Mouse (Mus musculus) T-helper 1 cell (primary cell): ENCODE measurements around the gene Slc45a3.

Experiments
- in situ Hi-C: fragments of 300-600 bp; cut with MboI, MseI; formaldehyde crosslinking; loops from one replicate; pipeline ENCODE4 v1.15.1; 2025; ENCODE audit warnings: high pct_unique_total_duplicates

Gene Slc45a3

GRCm38 (mm10) chr1:131962606-131963084, at the start of gene Slc45a3:
Gene Slc45a3 (plus strand): TSS chr1:131962967.
- in situ Hi-C loops = no loop called here

GRCm38 (mm10) chr1:131917634-131918033, 45.1 kb upstream of the Slc45a3 start:
- in situ Hi-C loops = no loop called here

- in situ Hi-C loops = no loop called here
These were observed 43.7 kb upstream of the Slc45a3 start for GRCm38 (mm10) chr1:131919052-131919451.

GRCm38 (mm10) chr1:131922100-131922499, 40.7 kb upstream of the Slc45a3 start:
- in situ Hi-C loops = loop anchor here (10.0 kb wide), 1 partner anchor 1083 kb away; no protein-coding TSS in a partner anchor

- in situ Hi-C loops = no loop called here
These were observed 29.3 kb upstream of the Slc45a3 start for GRCm38 (mm10) chr1:131933471-131933870.

DNA sequence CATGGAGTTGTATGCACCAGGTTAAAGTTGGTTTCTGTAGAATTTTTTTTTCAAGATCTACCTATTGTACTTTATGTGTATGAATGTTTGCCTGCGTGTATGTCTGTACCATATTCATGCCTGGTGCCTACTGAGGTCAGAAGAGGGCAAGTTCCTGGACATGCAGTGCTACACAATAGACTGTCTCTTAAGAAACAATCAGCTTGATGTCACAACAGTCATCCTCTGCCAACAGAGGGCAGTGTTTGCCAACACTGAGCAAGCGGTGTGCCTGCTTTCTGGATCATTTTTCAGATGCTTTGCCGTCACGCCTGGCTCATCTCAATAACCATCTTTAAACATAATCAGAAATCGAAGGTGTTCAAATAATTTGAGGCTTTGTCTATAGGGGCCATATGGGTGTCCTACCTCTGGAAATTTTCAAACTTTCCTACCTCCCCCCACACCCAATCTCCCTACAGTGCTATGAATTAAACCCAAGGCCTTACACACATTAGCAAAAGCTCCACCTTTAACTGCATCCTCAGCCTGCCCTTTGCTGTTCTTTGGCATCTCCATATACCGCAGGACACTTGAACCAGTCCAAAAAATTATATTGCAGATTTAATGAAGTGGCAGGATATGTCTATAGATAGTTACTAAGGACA, 25.0 kb upstream of the Slc45a3 start:
- in situ Hi-C loops = no loop called here

DNA sequence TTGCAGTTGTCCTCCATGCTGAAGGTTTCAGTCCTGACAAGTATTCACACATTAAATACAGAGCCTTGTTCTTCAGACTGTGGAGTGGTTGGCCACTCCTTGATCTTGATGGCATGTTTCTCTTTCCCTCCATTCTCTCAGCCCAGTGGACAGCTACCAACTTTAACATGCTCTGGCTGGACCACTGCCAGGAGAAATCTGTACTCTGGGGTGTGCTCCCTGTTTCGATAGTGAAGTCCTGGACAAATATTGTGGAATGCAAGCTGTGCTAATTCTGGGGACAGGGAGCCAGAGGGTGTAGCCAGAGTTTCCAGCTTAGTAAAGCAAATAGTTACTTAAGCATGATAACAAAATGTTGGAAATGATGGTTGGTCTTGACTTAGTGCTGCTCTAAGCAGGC, 24.0 kb upstream of the Slc45a3 start:
- in situ Hi-C loops = no loop called here

- in situ Hi-C loops = no loop called here
These were observed 22.0 kb upstream of the Slc45a3 start for GRCm38 (mm10) chr1:131940711-131941244.

- in situ Hi-C loops = no loop called here
These were observed 21.3 kb upstream of the Slc45a3 start for GRCm38 (mm10) chr1:131941501-131941900.

DNA sequence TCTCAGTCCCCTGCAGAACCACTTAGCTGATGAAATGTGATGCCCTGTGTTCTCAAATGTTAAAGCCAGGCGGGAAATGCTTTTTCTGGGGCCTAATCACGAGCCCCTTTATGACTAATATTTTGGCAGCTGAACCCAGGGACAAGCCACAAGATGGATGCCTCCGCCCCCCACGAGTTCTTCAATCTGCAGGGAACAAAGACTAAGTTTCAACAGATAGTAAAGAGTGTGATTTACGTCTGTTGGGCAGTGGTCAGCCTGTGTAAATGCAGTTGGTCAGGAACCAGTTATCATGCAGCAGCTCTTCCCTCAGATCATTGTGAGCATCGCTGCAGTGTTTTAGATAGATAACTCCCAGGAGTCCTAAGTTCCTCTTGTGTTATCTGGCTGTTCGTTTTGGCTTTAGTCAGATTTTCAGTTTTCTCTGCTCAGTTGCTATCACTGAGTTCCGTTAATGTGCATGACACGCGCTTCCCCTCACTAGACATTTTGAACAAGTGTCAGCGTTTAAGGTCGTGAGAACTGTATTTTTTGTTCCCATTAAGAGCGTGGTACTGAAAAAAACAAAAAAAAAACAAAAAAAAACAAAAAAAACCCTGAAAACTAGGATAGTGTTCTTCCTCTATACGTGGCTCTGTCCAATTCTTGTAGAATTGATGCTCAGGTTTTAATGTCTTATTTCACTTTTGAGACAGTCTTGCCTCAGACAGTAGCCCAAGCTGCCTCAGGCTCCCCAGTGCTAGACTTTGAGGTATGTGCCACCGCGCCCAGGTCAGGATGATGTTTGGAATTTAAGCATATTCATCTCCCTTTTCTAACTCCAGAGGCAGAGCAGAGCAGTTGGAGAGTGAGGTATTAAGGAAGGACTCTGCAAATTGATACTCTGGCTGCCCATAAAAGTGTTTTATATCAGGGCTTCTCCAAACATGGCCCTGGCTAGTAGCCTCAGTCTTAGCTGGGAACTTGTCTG, 19.9 kb upstream of the Slc45a3 start:
- in situ Hi-C loops = no loop called here

GRCm38 (mm10) chr1:131945674-131946440, 16.9 kb upstream of the Slc45a3 start:
- in situ Hi-C loops = no loop called here

DNA sequence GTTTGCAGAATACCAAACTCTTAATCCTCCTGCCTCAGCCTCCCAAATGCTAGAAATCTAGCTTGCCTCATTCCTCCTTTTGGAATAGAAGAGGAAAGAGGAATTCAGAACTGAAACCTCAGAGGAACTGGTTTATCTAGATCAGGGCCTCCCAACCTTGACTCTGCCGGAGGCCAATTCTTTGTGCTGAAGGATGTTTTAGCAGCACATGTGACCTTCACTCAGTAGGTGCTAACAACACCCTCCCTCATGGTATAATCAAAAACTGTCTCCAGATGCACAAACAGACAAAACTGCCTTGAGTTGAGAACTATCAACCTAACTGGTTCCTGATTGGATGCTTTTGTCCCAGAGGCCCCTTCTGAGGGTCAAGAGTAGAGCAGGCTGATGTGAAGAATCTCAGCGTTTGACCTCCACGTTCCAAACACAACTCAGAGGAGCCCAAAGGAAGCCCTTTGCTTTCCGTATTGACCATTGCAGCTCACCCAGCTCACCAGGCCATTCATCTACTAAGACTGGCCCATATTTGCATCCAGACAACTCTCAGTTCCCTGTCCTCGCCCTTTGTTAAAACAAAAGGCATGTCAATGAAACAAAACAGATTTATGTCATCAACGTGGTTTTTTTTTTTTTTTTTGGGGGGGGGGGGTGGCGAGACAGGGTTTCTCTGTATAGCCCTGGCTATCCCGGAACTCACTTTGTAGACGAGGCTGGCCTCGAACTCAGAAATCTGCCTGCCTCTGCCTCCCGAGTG, 16.1 kb upstream of the Slc45a3 start:
- in situ Hi-C loops = no loop called here

GRCm38 (mm10) chr1:131947997-131948525, 14.7 kb upstream of the Slc45a3 start:
- in situ Hi-C loops = no loop called here

DNA sequence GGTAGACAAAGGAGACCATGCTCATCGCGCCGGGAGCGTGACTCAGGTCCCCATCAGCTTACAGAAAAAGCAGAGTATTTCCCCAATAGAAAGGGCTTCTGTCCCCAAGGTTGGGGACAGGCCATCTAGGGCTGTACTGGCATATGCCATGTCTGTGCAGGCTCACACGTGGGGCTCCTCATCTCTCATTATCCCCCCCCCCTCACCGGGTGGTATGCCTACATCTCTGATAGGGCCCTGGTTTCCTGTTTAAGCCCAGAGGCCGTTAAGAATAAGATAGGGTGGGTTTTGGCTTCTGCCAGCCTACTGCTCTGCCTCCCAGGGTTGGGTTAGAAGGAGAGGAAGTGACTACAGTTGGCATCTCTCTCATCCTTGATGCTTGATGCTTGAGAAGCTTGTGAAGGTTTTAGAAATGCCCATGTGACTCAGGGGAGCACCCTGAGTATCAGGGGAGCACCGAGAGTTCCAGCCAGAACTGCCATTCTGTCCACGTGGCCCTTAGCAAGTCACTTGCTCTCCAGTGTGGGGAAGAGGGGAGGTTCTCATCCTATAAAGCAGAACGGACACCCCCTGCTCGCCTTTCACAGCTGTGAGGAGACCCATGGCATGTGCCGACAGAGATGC, 8.4 kb upstream of the Slc45a3 start:
- in situ Hi-C loops = no loop called here

- in situ Hi-C loops = no loop called here
These were observed 7.5 kb upstream of the Slc45a3 start for GRCm38 (mm10) chr1:131955131-131955757.

GRCm38 (mm10) chr1:131957416-131957815, 5.4 kb upstream of the Slc45a3 start:
- in situ Hi-C loops = no loop called here

DNA sequence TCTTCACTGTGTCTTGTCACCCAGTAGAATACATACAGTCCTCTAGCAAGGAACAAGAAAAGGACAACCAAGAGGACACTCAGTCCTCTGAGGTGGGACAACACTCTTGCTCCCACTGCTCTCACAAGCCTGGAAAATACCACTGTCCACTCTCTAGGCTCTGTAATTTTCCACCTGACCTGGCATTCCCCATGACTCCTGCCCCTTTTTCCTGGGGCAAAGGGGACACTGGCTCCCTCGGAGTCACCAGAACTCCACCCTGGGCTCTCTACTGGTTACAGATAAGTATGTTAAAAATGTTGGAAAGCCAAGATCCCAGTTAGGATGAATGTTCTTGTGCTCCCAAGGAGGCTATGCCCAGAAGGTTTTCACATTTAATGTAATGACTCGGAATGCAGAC, 1.8 kb upstream of the Slc45a3 start:
- in situ Hi-C loops = no loop called here

GRCm38 (mm10) chr1:131963085-131963951, 551 bp downstream of the Slc45a3 start:
- in situ Hi-C loops = no loop called here

- in situ Hi-C loops = no loop called here
These were observed 1.3 kb downstream of the Slc45a3 start for GRCm38 (mm10) chr1:131964100-131964499.
